Mouse (Mus musculus) hindbrain, embryonic 12.5 days (tissue): Measurements from ENCODE around the gene Anxa7. TPM values are rescaled to one million over a fixed set of nuclear protein-coding genes. Genes with fewer than 3 reads are reported as not detected.

Source experiments
- ATAC-seq: fragments of 200-750 bp; cut with Nextera tagmentation; 2 replicates; pipeline ENCODE4 v1.8.0; 2017; ENCODE audit warnings: moderate TSS enrichment; ENCODE audit not compliant: low FRiP score
- H3K27ac ChIP-seq: fragments of 300-500 bp; sonication (generic); 2 replicates; pipeline ENCODE4 v1.5.1; 2016; ENCODE audit warnings: mild to moderate bottlenecking
- H3K27me3 ChIP-seq: fragments of 300-500 bp; sonication (generic); 2 replicates; pipeline ENCODE4 v1.6.1; 2016; ENCODE audit warnings: mild to moderate bottlenecking
- H3K36me3 ChIP-seq: fragments of 300-500 bp; sonication (generic); 2 replicates; pipeline ENCODE4 v1.6.1; 2016; ENCODE audit warnings: mild to moderate bottlenecking
- H3K4me1 ChIP-seq: fragments of 300-500 bp; sonication (generic); 2 replicates; pipeline ENCODE4 v1.6.1; 2016
- H3K4me2 ChIP-seq: fragments of 300-500 bp; sonication (generic); replicated peaks from 2 replicates; pipeline ENCODE4 v1.6.1; 2016; ENCODE audit warnings: mild to moderate bottlenecking
- H3K4me3 ChIP-seq: fragments of 300-500 bp; sonication (generic); 2 replicates; pipeline ENCODE4 v1.5.1; 2016; ENCODE audit warnings: mild to moderate bottlenecking
- H3K9ac ChIP-seq: fragments of 300-500 bp; sonication (generic); 2 replicates; pipeline ENCODE4 v1.6.1; 2016; ENCODE audit warnings: mild to moderate bottlenecking, moderate library complexity
- H3K9me3 ChIP-seq: fragments of 300-500 bp; sonication (generic); replicated peaks from 2 replicates; pipeline ENCODE4 v1.6.1; 2016; ENCODE audit warnings: mild to moderate bottlenecking
- WGBS: fragments of 180-500 bp; shearing (Covaris S2); methylation state at CpG from one replicate; pipeline ENCODE4 v1.1.7; 2016; 5-methylcytosine and 5-hydroxymethylcytosine counted together
- polyA plus RNA-seq: library from polyadenylated mRNA; unstranded; fragments of >200 nt; fragmentation: Nextera tagmentation; extraction: Ambion mirVana; gene quantifications from 2 replicates; pipeline ENCODE4 v1.2.1, GENCODE M21; 2016

Gene Anxa7
- polyA plus RNA-seq, 1 experiment from 2014 or later: 19.9 TPM

DNA sequence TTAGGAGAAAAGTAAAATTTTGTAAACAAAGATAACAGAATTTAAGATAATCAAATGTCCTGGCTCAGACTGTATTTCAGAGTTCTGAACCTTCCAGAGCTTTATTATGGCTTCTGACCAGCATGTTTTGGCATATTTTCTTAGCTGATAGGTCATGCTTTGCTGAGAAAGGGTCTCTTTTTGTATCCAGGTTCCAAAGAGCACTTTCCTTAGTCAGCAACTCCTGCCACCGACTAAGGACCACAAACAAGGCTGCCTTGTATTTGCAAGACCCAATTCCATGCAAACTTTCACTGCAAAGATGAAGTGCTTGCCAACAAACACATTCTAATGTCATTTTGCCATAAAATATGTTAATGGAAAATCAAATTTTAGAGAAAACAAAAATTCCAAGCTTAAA, 50.1 kb downstream of the Anxa7 start:
- WGBS: 38% methylated on average over 1 of the region's 1 CpGs
- Histone ChIP-seq H3K4me1 (no peaks in the 10 kb centered on the region), H3K27ac (no peak overlapping the region), H3K4me2 (no peak overlapping the region), H3K9ac (no peak overlapping the region), H3K36me3 (no peaks in the 10 kb centered on the region), H3K4me3 (no peak overlapping the region), H3K9me3 (no peaks in the 10 kb centered on the region), H3K27me3 (no peaks in the 10 kb centered on the region)
- no peak for ATAC-seq

DNA sequence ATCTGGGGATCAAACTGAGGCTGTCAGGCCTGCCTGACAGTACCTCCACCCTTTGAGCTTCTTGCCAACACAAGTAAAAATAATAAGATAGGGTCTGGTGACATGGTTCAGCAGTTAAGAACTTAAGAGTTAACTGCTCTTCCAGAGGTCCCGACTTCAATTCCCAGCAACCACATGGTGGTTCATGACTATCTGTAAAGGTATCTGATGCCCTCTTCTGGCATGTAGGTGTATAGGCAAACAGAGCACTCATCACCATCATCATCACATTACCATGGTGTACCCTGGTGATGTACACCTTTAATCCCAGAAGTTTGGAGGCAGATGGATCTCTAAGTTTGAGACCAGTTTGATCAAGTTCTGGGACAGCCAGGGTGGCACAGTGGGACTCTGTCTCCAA, 51.3 kb downstream of the Anxa7 start:
- H3K9me3 ChIP-seq: no peaks in the 10 kb centered on the region
- H3K27me3 ChIP-seq: no peaks in the 10 kb centered on the region
- no peak overlapping the region for H3K4me2 ChIP-seq
- no peak overlapping the region for H3K9ac ChIP-seq
- ATAC-seq: no peak
- H3K4me1 ChIP-seq: no peaks in the 10 kb centered on the region
- no peak overlapping the region for H3K4me3 ChIP-seq
- no peaks in the 10 kb centered on the region for H3K36me3 ChIP-seq
- WGBS: 39% methylated on average over 1 of the region's 1 CpGs
- H3K27ac ChIP-seq: no peak overlapping the region

DNA sequence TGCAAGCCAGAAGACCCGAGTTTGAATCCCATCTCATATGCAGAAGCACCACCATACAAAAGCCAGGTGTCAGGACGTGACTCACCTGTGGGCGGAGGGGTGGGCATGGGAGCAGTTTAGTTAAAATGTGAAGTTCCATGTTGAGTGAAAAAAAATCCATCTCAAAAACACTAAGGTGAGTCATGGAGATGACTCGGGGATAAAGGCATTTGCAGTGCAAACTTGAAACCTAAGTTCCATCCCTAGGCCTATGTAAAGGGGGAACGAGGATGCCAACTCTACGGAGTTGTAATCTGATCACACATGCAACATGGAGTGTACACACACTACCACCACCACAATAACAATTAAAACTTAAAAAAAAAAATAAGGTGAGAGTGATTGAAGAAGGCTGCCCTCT, 56.9 kb downstream of the Anxa7 start:
- no peaks in the 10 kb centered on the region for H3K4me1 ChIP-seq
- H3K9me3 ChIP-seq: no peaks in the 10 kb centered on the region
- no peak for ATAC-seq
- 94% methylated on average over 6 of the region's 6 CpGs for WGBS
- no peak overlapping the region for H3K9ac ChIP-seq
- no peaks in the 10 kb centered on the region for H3K27me3 ChIP-seq
- no peak overlapping the region for H3K4me2 ChIP-seq
- H3K4me3 ChIP-seq: no peak overlapping the region
- H3K36me3 ChIP-seq: no peaks in the 10 kb centered on the region
- H3K27ac ChIP-seq: no peak overlapping the region

DNA sequence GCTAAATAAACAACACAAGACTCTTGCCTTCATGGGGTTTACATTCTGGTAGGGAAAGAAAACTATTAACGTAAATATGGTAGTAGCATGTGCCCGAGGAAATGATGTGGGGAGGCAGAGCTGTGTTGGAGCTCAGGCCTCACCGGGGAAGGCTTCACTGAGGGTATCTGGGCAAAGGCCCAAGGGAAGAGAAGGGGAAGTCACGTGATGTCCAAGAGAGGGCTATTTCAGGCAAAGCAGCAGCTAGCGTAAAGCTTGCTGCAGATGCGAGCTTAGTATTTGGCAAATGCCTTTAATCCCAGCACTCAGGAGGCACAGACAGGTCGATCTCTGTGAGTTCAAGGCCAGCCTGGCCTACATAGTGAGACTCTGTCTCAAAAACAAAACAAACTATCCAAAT, 57.7 kb downstream of the Anxa7 start:
- H3K27me3 ChIP-seq: no peaks in the 10 kb centered on the region

More for the DNA sequence above, 57.7 kb downstream of the Anxa7 start:
- no peak overlapping the region for H3K4me2 ChIP-seq
- H3K4me3 ChIP-seq: no peak overlapping the region
- H3K4me1 ChIP-seq: no peaks in the 10 kb centered on the region
- H3K27ac ChIP-seq: no peak overlapping the region
- H3K36me3 ChIP-seq: no peaks in the 10 kb centered on the region
- ATAC-seq: no peak
- H3K9me3 ChIP-seq: no peaks in the 10 kb centered on the region
- WGBS: 79% methylated on average over 7 of the region's 7 CpGs
- no peak overlapping the region for H3K9ac ChIP-seq

Other genes with a start within 250 kb of the Anxa7 start
- gene Kcnk16, start 210.9 kb downstream of the Anxa7 start, polyA plus RNA-seq: 0.14 TPM in 1 of 2 replicates, not detected in the other
- 11.7 and 12.5 TPM in 2 replicates for gene Nudt13, start 185.4 kb downstream of the Anxa7 start, polyA plus RNA-seq
- gene Ecd, start 132.0 kb downstream of the Anxa7 start, polyA plus RNA-seq: 55.0 and 59.5 TPM in 2 replicates
- gene Fam149b, start 132.0 kb downstream of the Anxa7 start, polyA plus RNA-seq: 52.5 and 53.2 TPM in 2 replicates
- gene Dnajc9, start 91.2 kb downstream of the Anxa7 start, polyA plus RNA-seq: 150 and 158 TPM in 2 replicates
- gene Mrps16, start 86.5 kb downstream of the Anxa7 start, polyA plus RNA-seq: 65.0 and 67.4 TPM in 2 replicates
- 0.73 and 2.3 TPM in 2 replicates for gene Cfap70, start 27.9 kb downstream of the Anxa7 start, polyA plus RNA-seq
- 0.82 and 0.83 TPM in 2 replicates for gene Mss51, start 16.8 kb upstream of the Anxa7 start, polyA plus RNA-seq
- gene Ppp3cb, start 66.4 kb upstream of the Anxa7 start, polyA plus RNA-seq: 69.4 and 74.0 TPM in 2 replicates
- gene Usp54, start 160.9 kb upstream of the Anxa7 start, polyA plus RNA-seq: 16.6 and 16.9 TPM in 2 replicates
- 0.19 and 0.30 TPM in 2 replicates for gene Myoz1, start 176.4 kb upstream of the Anxa7 start, polyA plus RNA-seq
- gene Synpo2l, start 188.2 kb upstream of the Anxa7 start, polyA plus RNA-seq: 0.85 and 5.3 TPM in 2 replicates
- gene Sec24c, start 194.2 kb upstream of the Anxa7 start, polyA plus RNA-seq: 102 and 109 TPM in 2 replicates
- gene Fut11, start 214.8 kb upstream of the Anxa7 start, polyA plus RNA-seq: 32.0 and 33.4 TPM in 2 replicates
- 213 and 215 TPM in 2 replicates for gene Chchd1, start 222.9 kb upstream of the Anxa7 start, polyA plus RNA-seq
- 53.8 and 60.1 TPM in 2 replicates for gene Zswim8, start 227.4 kb upstream of the Anxa7 start, polyA plus RNA-seq